Mouse (Mus musculus) forebrain, postnatal 0 days (tissue): ENCODE data around the gene Dmtf1. TPM values are rescaled to one million over a fixed set of nuclear protein-coding genes. Genes with fewer than 3 reads are reported as not detected.
A peak's percentile ranks its signal among the peaks of the same experiment; 100 is the strongest.

Source experiments
- ATAC-seq: fragments of 200-750 bp; cut with Nextera tagmentation; 2 replicates; pipeline ENCODE4 v1.8.0; 2017; ENCODE audit warnings: mild to moderate bottlenecking, moderate library complexity
- DNase-seq: peaks from one replicate; pipeline ENCODE4 v3.0.0-alpha.2; 2015
- H3K27ac ChIP-seq: fragments of 300-500 bp; sonication (generic); 2 replicates; pipeline ENCODE4 v1.5.1; 2014; ENCODE audit warnings: low read depth, mild to moderate bottlenecking, antibody characterized with exemption, low read length, moderate library complexity, mixed read lengths
- H3K27me3 ChIP-seq: fragments of 300-500 bp; sonication (generic); 2 replicates; pipeline ENCODE4 v1.6.1; 2014; ENCODE audit warnings: mild to moderate bottlenecking, low read length, mixed read lengths; ENCODE audit not compliant: insufficient read depth
- H3K36me3 ChIP-seq: fragments of 300-500 bp; sonication (generic); 2 replicates; pipeline ENCODE4 v1.6.1; 2014; ENCODE audit warnings: mild to moderate bottlenecking, moderate library complexity; ENCODE audit not compliant: insufficient read depth
- H3K4me1 ChIP-seq: fragments of 300-500 bp; sonication (generic); 2 replicates; pipeline ENCODE4 v1.6.1; 2014; ENCODE audit warnings: antibody characterized with exemption; ENCODE audit not compliant: insufficient read depth
- H3K4me2 ChIP-seq: fragments of 300-500 bp; sonication (generic); 2 replicates; pipeline ENCODE4 v1.6.1; 2014; ENCODE audit warnings: low read depth, mild to moderate bottlenecking, moderate library complexity
- H3K4me3 ChIP-seq: fragments of 300-500 bp; sonication (generic); 2 replicates; pipeline ENCODE4 v1.5.1; 2014; ENCODE audit warnings: low read depth, low read length, mixed read lengths
- H3K9ac ChIP-seq: fragments of 300-500 bp; sonication (generic); 2 replicates; pipeline ENCODE4 v1.6.1; 2014; ENCODE audit warnings: mild to moderate bottlenecking
- H3K9me3 ChIP-seq: fragments of 300-500 bp; sonication (generic); 2 replicates; pipeline ENCODE4 v1.6.1; 2016; ENCODE audit warnings: low read length
- CTCF ChIP-seq: sonication (generic); IDR thresholded peaks from 2 replicates; pipeline ENCODE4 v1.5.1; 2016; ENCODE audit warnings: antibody characterized with exemption, control low read depth, low read depth
- whole genome bisulfite sequencing: fragments of 180-500 bp; shearing (Covaris S2); extraction: QIAGEN DNeasy Blood & Tissue Kit; methylation state at CpG from one replicate; pipeline ENCODE4 v1.1.7; 2014; 5-methylcytosine and 5-hydroxymethylcytosine counted together
- polyA plus RNA-seq: library from polyadenylated mRNA; unstranded; fragments of >200 nt; fragmentation: Nextera tagmentation; extraction: Ambion mirVana; gene quantifications from 2 replicates; pipeline ENCODE4 v1.2.1, GENCODE M21; 2015
- total RNA-seq: library from RNA; depleted of rRNA; stranded (reverse); fragments of >200 nt; gene quantifications from 2 replicates; pipeline ENCODE4 v1.2.3, GENCODE M21; 2014

The Dmtf1 gene
- total and polyA plus RNA-seq, 2 experiments from 2014 or later = 31.0 to 66.9 TPM

- TF ChIP-seq CTCF = no peak
- Histone ChIP-seq H3K4me2 (peak overlapping the region; percentile 68), H3K27ac (peak overlapping the region; percentile 99), H3K4me3 (peak overlapping the region; percentile 98), H3K9me3 (no peaks in the 10 kb centered on the region), H3K9ac (peak overlapping the region; percentile 98), H3K4me1 (peaks cover 9% of the 10 kb centered on the region; the same call in 1 of the 2 replicates), H3K36me3 (no peaks in the 10 kb centered on the region), H3K27me3 (no peaks in the 10 kb centered on the region)
- ATAC-seq (peak; percentile 8), DNase-seq (no peak)
- 20% methylated on average over 7 of the region's 7 CpGs for WGBS
Observed at GRCm38 (mm10) chr5:9162088-9162487, 512 bp upstream of the Dmtf1 start.

GRCm38 (mm10) chr5:9160831-9161455 is 633 bp downstream of the Dmtf1 start:
- H3K9ac ChIP-seq = peak overlapping the region; percentile 98
- peak overlapping the region; percentile 68 for H3K4me2 ChIP-seq
- no peak for DNase-seq
- peak overlapping the region; percentile 98 for H3K4me3 ChIP-seq
- peak overlapping the region; percentile 99 for H3K27ac ChIP-seq
- no peaks in the 10 kb centered on the region for H3K27me3 ChIP-seq
- H3K36me3 ChIP-seq = no peaks in the 10 kb centered on the region
- H3K4me1 ChIP-seq = peaks cover 9% of the 10 kb centered on the region; the same call in 1 of the 2 replicates
- no peak for TF ChIP-seq CTCF
- WGBS = 3% methylated on average over 52 of the region's 55 CpGs
- H3K9me3 ChIP-seq = no peaks in the 10 kb centered on the region
- ATAC-seq = peak; percentile 72

- no peak for TF ChIP-seq CTCF
- WGBS = 89% methylated on average over 1 of the region's 1 CpGs
- no peaks in the 10 kb centered on the region for H3K27me3 ChIP-seq
- H3K4me1 ChIP-seq = peaks cover 5% of the 10 kb centered on the region; the same call in 1 of the 2 replicates
- no peak for DNase-seq
- H3K4me2 ChIP-seq = no peak overlapping the region
- no peaks in the 10 kb centered on the region for H3K9me3 ChIP-seq
- H3K27ac ChIP-seq = no peak overlapping the region
- no peaks in the 10 kb centered on the region for H3K36me3 ChIP-seq
- H3K9ac ChIP-seq = no peak overlapping the region
- no peak for ATAC-seq
- no peak overlapping the region for H3K4me3 ChIP-seq
Observed at GRCm38 (mm10) chr5:9157336-9157735, 4.2 kb downstream of the Dmtf1 start.

GRCm38 (mm10) chr5:9156746-9157145 is 4.8 kb downstream of the Dmtf1 start:
- H3K4me1 ChIP-seq = peaks cover 3% of the 10 kb centered on the region; the same call in 1 of the 2 replicates
- H3K9ac ChIP-seq = no peak overlapping the region
- no peaks in the 10 kb centered on the region for H3K36me3 ChIP-seq
- H3K9me3 ChIP-seq = no peaks in the 10 kb centered on the region
- no peak for TF ChIP-seq CTCF
- ATAC-seq (no peak), DNase-seq (no peak)
- H3K27ac ChIP-seq = no peak overlapping the region
- no peak overlapping the region for H3K4me2 ChIP-seq
- H3K27me3 ChIP-seq = no peaks in the 10 kb centered on the region
- H3K4me3 ChIP-seq = no peak overlapping the region

GRCm38 (mm10) chr5:9149273-9149850 is 12.2 kb downstream of the Dmtf1 start:
- 90% methylated on average over 8 of the region's 8 CpGs for WGBS
- ATAC-seq = no peak
- TF ChIP-seq CTCF = no peak

GRCm38 (mm10) chr5:9142376-9142775 is 19.2 kb downstream of the Dmtf1 start:
- Histone ChIP-seq H3K4me2 (no peak overlapping the region), H3K4me3 (no peak overlapping the region), H3K9me3 (no peaks in the 10 kb centered on the region), H3K36me3 (peaks cover 31% of the 10 kb centered on the region), H3K27ac (no peak overlapping the region), H3K27me3 (no peaks in the 10 kb centered on the region), H3K4me1 (no peaks in the 10 kb centered on the region), H3K9ac (no peak overlapping the region)
- no peak for ATAC-seq
- WGBS = 92% methylated on average over 6 of the region's 6 CpGs
- no peak for TF ChIP-seq CTCF
- no peak for DNase-seq

More at GRCm38 (mm10) chr5:9149273-9149850, 12.2 kb downstream of the Dmtf1 start:
- H3K4me1 ChIP-seq = no peaks in the 10 kb centered on the region
- H3K9me3 ChIP-seq = no peaks in the 10 kb centered on the region
- no peak overlapping the region for H3K4me3 ChIP-seq
- H3K36me3 ChIP-seq = peaks cover 24% of the 10 kb centered on the region; the same call in 1 of the 2 replicates
- no peak for DNase-seq
- H3K27me3 ChIP-seq = no peaks in the 10 kb centered on the region
- H3K27ac ChIP-seq = no peak overlapping the region
- no peak overlapping the region for H3K4me2 ChIP-seq
- no peak overlapping the region for H3K9ac ChIP-seq

- H3K4me1 ChIP-seq = no peaks in the 10 kb centered on the region
- H3K27ac ChIP-seq = no peak overlapping the region
- no peaks in the 10 kb centered on the region for H3K27me3 ChIP-seq
- DNase-seq (no peak), ATAC-seq (no peak)
- H3K9me3 ChIP-seq = no peaks in the 10 kb centered on the region
- peaks cover 35% of the 10 kb centered on the region for H3K36me3 ChIP-seq
- no peak for TF ChIP-seq CTCF
- WGBS = 78% methylated on average over 8 of the region's 8 CpGs
- H3K4me2 ChIP-seq = no peak overlapping the region
- no peak overlapping the region for H3K4me3 ChIP-seq
- H3K9ac ChIP-seq = no peak overlapping the region
Observed at GRCm38 (mm10) chr5:9140724-9141123, 20.9 kb downstream of the Dmtf1 start.
